Mouse (Mus musculus): Measurements from ENCODE around the gene Chst1. TPM values are rescaled to one million over a fixed set of nuclear protein-coding genes. Genes with fewer than 3 reads are reported as not detected.

The Chst1 gene
- 9.0 and 10.2 TPM in 2 replicates for polyA plus RNA-seq (2012; ENCODE audit: low replicate concordance)

DNA sequence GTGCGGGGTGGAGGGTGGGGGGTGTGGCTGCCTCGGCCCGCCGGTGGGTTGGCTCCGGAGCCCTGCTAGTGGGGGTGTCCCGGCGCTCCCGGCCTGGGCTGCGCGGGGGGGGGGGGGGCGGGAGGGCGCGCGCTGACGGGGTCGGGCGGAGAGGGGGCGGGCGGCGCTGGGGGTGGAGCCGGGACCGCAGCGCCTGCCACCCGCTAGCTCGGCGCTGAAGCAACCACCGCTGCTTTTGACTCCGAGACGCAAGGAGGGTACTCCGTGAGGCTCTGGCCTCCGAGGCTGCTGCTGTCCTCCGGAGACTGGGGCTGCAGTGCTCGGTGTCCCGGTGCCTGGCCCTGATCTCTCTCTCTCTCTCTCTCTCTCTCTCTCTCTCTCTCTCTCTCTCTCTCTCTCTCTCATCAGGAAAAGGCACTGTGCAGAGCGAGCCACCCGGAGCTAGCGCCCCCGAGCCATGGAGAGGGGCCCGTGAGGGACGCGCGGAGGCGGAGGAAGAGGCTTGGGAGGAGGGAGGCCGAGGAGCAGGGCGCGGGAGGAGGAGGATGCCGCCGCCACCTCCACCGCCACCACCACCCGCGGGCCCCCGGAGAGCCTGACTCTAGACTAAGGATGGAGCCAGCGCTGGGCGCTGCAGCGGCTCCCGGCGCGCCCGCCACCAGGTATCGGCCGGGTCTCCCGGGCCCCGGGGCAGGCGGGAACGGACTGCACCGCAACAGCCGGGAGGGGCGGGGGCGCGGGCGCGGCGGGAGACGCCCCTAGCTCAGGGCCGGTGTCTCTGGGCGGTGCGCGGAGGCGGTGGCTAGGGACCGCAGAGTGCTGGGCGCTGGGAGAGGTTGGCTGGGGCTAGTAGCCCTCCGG, at the start of gene Chst1:
Chst1 (plus strand) TSS at position 221 of the 861 bp plus-strand sequence.

Other genes starting within 250 kb of the Chst1 start
- gene Pex16, start 225.0 kb upstream of the Chst1 start, polyA plus RNA-seq (2012; ENCODE audit: low replicate concordance) = 28.5 and 34.8 TPM in 2 replicates
- gene Large2, start 224.8 kb upstream of the Chst1 start, polyA plus RNA-seq (2012; ENCODE audit: low replicate concordance) = 0.36 and 0.64 TPM in 2 replicates
- gene 1700029I15Rik, start 217.2 kb upstream of the Chst1 start, polyA plus RNA-seq (2012; ENCODE audit: low replicate concordance) = 4.6 and 8.0 TPM in 2 replicates
- gene Mapk8ip1, start 198.4 kb upstream of the Chst1 start, polyA plus RNA-seq (2012; ENCODE audit: low replicate concordance) = 0.83 and 2.0 TPM in 2 replicates
- gene Cry2, start 165.7 kb upstream of the Chst1 start, polyA plus RNA-seq (2012; ENCODE audit: low replicate concordance) = 6.8 and 9.3 TPM in 2 replicates
- 36.4 and 39.7 TPM in 2 replicates for gene Slc35c1, start 139.2 kb upstream of the Chst1 start, polyA plus RNA-seq (2012; ENCODE audit: low replicate concordance)

All from hematopoietic multipotent progenitor cell, adult 10-12 weeks (in vitro differentiated cells).